Mouse (Mus musculus) heart, adult 2 months (tissue): ENCODE data around the gene Aktip. TPM values are rescaled to one million over a fixed set of nuclear protein-coding genes. Genes with fewer than 3 reads are reported as not detected.
A peak's percentile ranks its signal among the peaks of the same experiment; 100 is the strongest.

Source experiments
- DNase-seq, 2 experiments: peaks; one replicate each; pipeline ENCODE4 v3.0.0; 2021
- H3K27ac ChIP-seq: fragments of 200-600 bp; 2 replicates; pipeline ENCODE4 v1.8.1; 2022
- H3K27me3 ChIP-seq: fragments of 200-500 bp; 2 replicates; pipeline ENCODE4 v1.6.1; 2012; ENCODE audit warnings: mild to moderate bottlenecking, low read length, inconsistent platforms, mixed read lengths; ENCODE audit not compliant: control insufficient read depth, insufficient read depth
- H3K36me3 ChIP-seq: fragments of 200-500 bp; 2 replicates; pipeline ENCODE4 v1.6.1; 2012; ENCODE audit warnings: low read length, inconsistent platforms; ENCODE audit not compliant: control insufficient read depth, insufficient read depth
- H3K4me1 ChIP-seq: fragments of 200-500 bp; 2 replicates; pipeline ENCODE4 v1.6.1; 2011; ENCODE audit warnings: low read length; ENCODE audit not compliant: control insufficient read depth, insufficient read depth
- H3K4me3 ChIP-seq: fragments of 200-600 bp; 2 replicates; pipeline ENCODE4 v1.8.1; 2022
- H3K79me2 ChIP-seq: fragments of 200-500 bp; replicated peaks from 2 replicates; pipeline ENCODE4 v1.6.1; 2012; ENCODE audit warnings: mild to moderate bottlenecking, inconsistent platforms, low read length, moderate library complexity, mixed read lengths; ENCODE audit not compliant: control insufficient read depth, insufficient read depth
- H3K9ac ChIP-seq: fragments of 200-500 bp; 2 replicates; pipeline ENCODE4 v1.6.1; 2012; ENCODE audit warnings: low read depth, mild to moderate bottlenecking, control low read depth, inconsistent platforms, low read length, mixed read lengths
- CTCF ChIP-seq: fragments of 200-600 bp; IDR thresholded peaks from 2 replicates; pipeline ENCODE4 v1.8.1; 2022; ENCODE audit warnings: antibody characterized with exemption, mild to moderate bottlenecking, moderate library complexity
- EP300 ChIP-seq: fragments of 200-500 bp; IDR thresholded peaks from 2 replicates; pipeline ENCODE4 v1.6.1; 2011; ENCODE audit warnings: low read depth, low read length, control low read depth; ENCODE audit not compliant: insufficient read depth
- POLR2A ChIP-seq: fragments of 200-500 bp; IDR thresholded peaks from 2 replicates; pipeline ENCODE4 v1.6.1; 2011; ENCODE audit warnings: mild to moderate bottlenecking, low read depth, low read length, control low read depth; ENCODE audit not compliant: insufficient read depth
- WGBS: fragments of 180-500 bp; shearing (Covaris S2); methylation state at CpG from one replicate; pipeline ENCODE4 v1.1.7; 2018; 5-methylcytosine and 5-hydroxymethylcytosine counted together
- intact Hi-C: fragments of 180-260 bp; cut with DNase I; formaldehyde crosslinking; loops from one replicate; pipeline ENCODE4 v1.15.1; 2025
- polyA plus RNA-seq: library from polyadenylated mRNA; depleted of rRNA; stranded (reverse); fragments of >200 nt; gene quantifications from 2 replicates; pipeline ENCODE4 v1.2.3, GENCODE M21; 2012
- total RNA-seq, 2 experiments: library from RNA; stranded (reverse); gene quantifications; 2 replicates each; pipeline ENCODE4 v1.2.3; 2021

Gene Aktip
- total and polyA plus RNA-seq, 3 experiments, result 39.9 to 63.1 (median 59.7) TPM

- Histone ChIP-seq H3K36me3 (no peaks in the 10 kb centered on the region), H3K9ac (no peak overlapping the region), H3K79me2 (no peaks in the 10 kb centered on the region), H3K4me3 (no peak overlapping the region), H3K27me3 (no peaks in the 10 kb centered on the region), H3K4me1 (no peaks in the 10 kb centered on the region), H3K27ac (no peak overlapping the region)
- DNase-seq, result no peak
- intact Hi-C loops, result no loop called here
- WGBS, result 65% methylated on average over 3 of the region's 3 CpGs
- TF ChIP-seq EP300 (no peak), POLR2A (no peak), CTCF (no peak)
These were observed 50.5 kb downstream of the Aktip start for GRCm38 (mm10) chr8:91149298-91149697.

GRCm38 (mm10) chr8:91148643-91149178, 51.1 kb downstream of the Aktip start:
- no peak overlapping the region for H3K4me3 ChIP-seq
- TF ChIP-seq EP300 (no peak), CTCF (no peak), POLR2A (no peak)
- H3K79me2 ChIP-seq, result no peaks in the 10 kb centered on the region

GRCm38 (mm10) chr8:91147715-91148114, 52.1 kb downstream of the Aktip start:
- intact Hi-C loops, result loop anchor here (2.0 kb wide), 2 partner anchors 21 to 27 kb away; no protein-coding TSS in a partner anchor
- DNase-seq, result peak in 1 of 2 experiments; percentile 13
- Histone ChIP-seq H3K9ac (no peak overlapping the region), H3K4me3 (peak overlapping the region; percentile 42), H3K36me3 (no peaks in the 10 kb centered on the region), H3K27me3 (no peaks in the 10 kb centered on the region), H3K79me2 (no peaks in the 10 kb centered on the region), H3K27ac (no peak overlapping the region), H3K4me1 (no peaks in the 10 kb centered on the region)
- no peak for TF ChIP-seq EP300
- TF ChIP-seq CTCF, result no peak; the same call in 1 of the 2 replicates
- 8% methylated on average over 6 of the region's 6 CpGs for WGBS

More at GRCm38 (mm10) chr8:91148643-91149178, 51.1 kb downstream of the Aktip start:
- Histone ChIP-seq H3K27me3 (no peaks in the 10 kb centered on the region), H3K9ac (no peak overlapping the region), H3K36me3 (no peaks in the 10 kb centered on the region), H3K4me1 (no peaks in the 10 kb centered on the region), H3K27ac (no peak overlapping the region)
- no peak for DNase-seq
- 64% methylated on average over 15 of the region's 15 CpGs for WGBS
- intact Hi-C loops, result no loop called here

GRCm38 (mm10) chr8:91140828-91141227, 58.9 kb downstream of the Aktip start:
- TF ChIP-seq EP300, result no peak
- TF ChIP-seq POLR2A, result no peak
- TF ChIP-seq CTCF, result no peak
- 75% methylated on average over 4 of the region's 4 CpGs for WGBS

GRCm38 (mm10) chr8:91135308-91136181, 64.2 kb downstream of the Aktip start:
- intact Hi-C loops, result no loop called here
- Histone ChIP-seq H3K9ac (no peak overlapping the region), H3K4me3 (no peak overlapping the region), H3K79me2 (peaks cover 2% of the 10 kb centered on the region), H3K4me1 (no peaks in the 10 kb centered on the region; the same call in 1 of the 2 replicates), H3K27me3 (no peaks in the 10 kb centered on the region), H3K36me3 (no peaks in the 10 kb centered on the region), H3K27ac (no peak overlapping the region)
- WGBS, result 84% methylated on average over 14 of the region's 14 CpGs
- no peak for DNase-seq
- TF ChIP-seq POLR2A (no peak), CTCF (no peak), EP300 (no peak)

More at GRCm38 (mm10) chr8:91140828-91141227, 58.9 kb downstream of the Aktip start:
- Histone ChIP-seq H3K79me2 (no peaks in the 10 kb centered on the region), H3K4me3 (no peak overlapping the region), H3K27me3 (no peaks in the 10 kb centered on the region), H3K4me1 (no peaks in the 10 kb centered on the region), H3K36me3 (no peaks in the 10 kb centered on the region), H3K27ac (no peak overlapping the region), H3K9ac (no peak overlapping the region)
- intact Hi-C loops, result no loop called here
- DNase-seq, result no peak

- TF ChIP-seq POLR2A (no peak), CTCF (no peak), EP300 (no peak)
- H3K4me3 ChIP-seq, result peak overlapping the region; percentile 46
- DNase-seq, result peak; percentile 13 to 31
These were observed 65.1 kb downstream of the Aktip start for GRCm38 (mm10) chr8:91134659-91135058.

More at GRCm38 (mm10) chr8:91134659-91135058, 65.1 kb downstream of the Aktip start:
- H3K79me2 ChIP-seq, result peaks cover 2% of the 10 kb centered on the region
- intact Hi-C loops, result loop anchor here (1.0 kb wide), 1 partner anchor 64 kb away; the partner anchor contains the start of gene Rbl2
- H3K9ac ChIP-seq, result no peak overlapping the region
- no peaks in the 10 kb centered on the region; the same call in 1 of the 2 replicates for H3K4me1 ChIP-seq
- no peaks in the 10 kb centered on the region for H3K27me3 ChIP-seq
- peak overlapping the region; percentile 91 for H3K27ac ChIP-seq
- 66% methylated on average over 12 of the region's 12 CpGs for WGBS
- H3K36me3 ChIP-seq, result no peaks in the 10 kb centered on the region
